Mouse (Mus musculus) intestine, embryonic 14.5 days (tissue): ENCODE measurements around the gene Cdk17. TPM values are rescaled to one million over a fixed set of nuclear protein-coding genes. Genes with fewer than 3 reads are reported as not detected.
A peak's percentile ranks its signal among the peaks of the same experiment; 100 is the strongest.

Source experiments
- ATAC-seq: fragments of 200-750 bp; cut with Nextera tagmentation; replicated peaks from 2 replicates; pipeline ENCODE4 v1.8.0; 2017; ENCODE audit warnings: low read depth, moderate number of reproducible peaks, moderate TSS enrichment, moderate library complexity; ENCODE audit not compliant: low FRiP score, low TSS enrichment
- DNase-seq: peaks from one replicate; pipeline ENCODE4 v3.0.0-alpha.2; 2018; ENCODE audit warnings: low spot score
- H3K27ac ChIP-seq: fragments of 300-500 bp; sonication (generic); 2 replicates; pipeline ENCODE4 v1.5.1; 2014; ENCODE audit warnings: low read depth, mild to moderate bottlenecking, control low read depth
- H3K27me3 ChIP-seq: fragments of 300-500 bp; sonication (generic); replicated peaks from 2 replicates; pipeline ENCODE4 v1.6.1; 2014; ENCODE audit warnings: low read length, control low read depth; ENCODE audit not compliant: control insufficient read depth, insufficient read depth
- H3K36me3 ChIP-seq: fragments of 300-500 bp; sonication (generic); 2 replicates; pipeline ENCODE4 v1.6.1; 2014; ENCODE audit warnings: low read length, control low read depth; ENCODE audit not compliant: control insufficient read depth, insufficient read depth
- H3K4me1 ChIP-seq: fragments of 300-500 bp; sonication (generic); replicated peaks from 2 replicates; pipeline ENCODE4 v1.6.1; 2014; ENCODE audit warnings: low read length, control low read depth, mixed read lengths; ENCODE audit not compliant: control insufficient read depth, insufficient read depth
- H3K4me2 ChIP-seq: fragments of 300-500 bp; sonication (generic); 2 replicates; pipeline ENCODE4 v1.6.1; 2014; ENCODE audit warnings: low read length
- H3K4me3 ChIP-seq: fragments of 300-500 bp; sonication (generic); 2 replicates; pipeline ENCODE4 v1.5.1; 2014; ENCODE audit warnings: low read depth, low read length, control low read depth, mixed read lengths
- H3K9ac ChIP-seq: fragments of 300-500 bp; sonication (generic); 2 replicates; pipeline ENCODE4 v1.6.1; 2014; ENCODE audit warnings: mild to moderate bottlenecking, low read length
- H3K9me3 ChIP-seq: fragments of 300-500 bp; sonication (generic); 2 replicates; pipeline ENCODE4 v1.6.1; 2016; ENCODE audit warnings: low read length, control low read depth; ENCODE audit not compliant: control insufficient read depth
- WGBS: fragments of 180-500 bp; shearing (Covaris S2); extraction: QIAGEN DNeasy Blood & Tissue Kit; methylation state at CpG from one replicate; pipeline ENCODE4 v1.1.7; 2014; 5-methylcytosine and 5-hydroxymethylcytosine counted together
- polyA plus RNA-seq: library from polyadenylated mRNA; unstranded; fragments of >200 nt; fragmentation: Nextera tagmentation; extraction: Ambion mirVana; gene quantifications from 2 replicates; pipeline ENCODE4 v1.2.1, GENCODE M21; 2014

Gene Cdk17
- polyA plus RNA-seq, 1 experiment from 2014 or later = 21.9 TPM

GRCm38 (mm10) chr10:93271831-93272230 lies 111.2 kb downstream of the Cdk17 start:
- H3K4me3 ChIP-seq = no peak overlapping the region
- H3K4me2 ChIP-seq = no peak overlapping the region
- no peaks in the 10 kb centered on the region for H3K9me3 ChIP-seq
- DNase-seq = no peak
- H3K4me1 ChIP-seq = peaks cover 20% of the 10 kb centered on the region
- ATAC-seq = no peak
- no peaks in the 10 kb centered on the region for H3K27me3 ChIP-seq
- no peak overlapping the region for H3K9ac ChIP-seq
- 89% methylated on average over 7 of the region's 7 CpGs for WGBS
- no peaks in the 10 kb centered on the region for H3K36me3 ChIP-seq
- H3K27ac ChIP-seq = no peak overlapping the region

- H3K9ac ChIP-seq = no peak overlapping the region
- no peak overlapping the region for H3K4me2 ChIP-seq
- H3K9me3 ChIP-seq = no peaks in the 10 kb centered on the region
- H3K36me3 ChIP-seq = no peaks in the 10 kb centered on the region
- peaks cover 26% of the 10 kb centered on the region for H3K4me1 ChIP-seq
- DNase-seq (no peak), ATAC-seq (no peak)
- H3K4me3 ChIP-seq = no peak overlapping the region
- WGBS = 85% methylated on average over 14 of the region's 14 CpGs
- H3K27me3 ChIP-seq = no peaks in the 10 kb centered on the region
- no peak overlapping the region for H3K27ac ChIP-seq
Observed at GRCm38 (mm10) chr10:93272986-93273982, 112.6 kb downstream of the Cdk17 start.

- H3K4me1 ChIP-seq = peaks cover 26% of the 10 kb centered on the region
- ATAC-seq (no peak), DNase-seq (no peak)
- no peak overlapping the region for H3K27ac ChIP-seq
- no peak overlapping the region for H3K9ac ChIP-seq
- H3K27me3 ChIP-seq = no peaks in the 10 kb centered on the region
- no peaks in the 10 kb centered on the region for H3K36me3 ChIP-seq
- WGBS = 66% methylated on average over 2 of the region's 2 CpGs
- no peak overlapping the region for H3K4me2 ChIP-seq
- no peaks in the 10 kb centered on the region for H3K9me3 ChIP-seq
- no peak overlapping the region for H3K4me3 ChIP-seq
Observed at GRCm38 (mm10) chr10:93274277-93274696, 113.6 kb downstream of the Cdk17 start.

GRCm38 (mm10) chr10:93275212-93276136 lies 114.8 kb downstream of the Cdk17 start:
- Histone ChIP-seq H3K4me2 (peak overlapping the region; percentile 42), H3K9me3 (no peaks in the 10 kb centered on the region), H3K4me1 (peaks cover 19% of the 10 kb centered on the region), H3K36me3 (no peaks in the 10 kb centered on the region), H3K27ac (peak overlapping the region; percentile 2; the same call in 1 of the 2 replicates), H3K4me3 (0 out of 2 replicates have a peak overlapping the region, but pooled peaks have one; percentile 28), H3K27me3 (no peaks in the 10 kb centered on the region), H3K9ac (peak overlapping the region; percentile 27; the same call in 1 of the 2 replicates)
- 52% methylated on average over 25 of the region's 25 CpGs for WGBS
- ATAC-seq (peak; percentile 54), DNase-seq (peak; percentile 59)

- DNase-seq (peak; percentile 79), ATAC-seq (peak; percentile 61; the same call in 1 of the 2 replicates)
- 12% methylated on average over 16 of the region's 16 CpGs for WGBS
- Histone ChIP-seq H3K27me3 (no peaks in the 10 kb centered on the region), H3K4me1 (peaks cover 18% of the 10 kb centered on the region), H3K9ac (peak overlapping the region; percentile 27; the same call in 1 of the 2 replicates), H3K4me3 (peak overlapping the region; percentile 28), H3K9me3 (no peaks in the 10 kb centered on the region), H3K27ac (peak overlapping the region; percentile 2; the same call in 1 of the 2 replicates), H3K4me2 (peak overlapping the region; percentile 42), H3K36me3 (peaks cover 4% of the 10 kb centered on the region)
Observed at GRCm38 (mm10) chr10:93276349-93276763, 115.7 kb downstream of the Cdk17 start.

- no peak overlapping the region for H3K4me3 ChIP-seq
- H3K9me3 ChIP-seq = no peaks in the 10 kb centered on the region
- no peak overlapping the region for H3K27ac ChIP-seq
- DNase-seq (no peak), ATAC-seq (no peak)
- no peaks in the 10 kb centered on the region for H3K27me3 ChIP-seq
- peaks cover 9% of the 10 kb centered on the region for H3K36me3 ChIP-seq
- no peak overlapping the region for H3K9ac ChIP-seq
- peak overlapping the region; percentile 42 for H3K4me2 ChIP-seq
- 53% methylated on average over 9 of the region's 9 CpGs for WGBS
- peaks cover 18% of the 10 kb centered on the region for H3K4me1 ChIP-seq
Observed at GRCm38 (mm10) chr10:93276857-93277256, 116.2 kb downstream of the Cdk17 start.

- H3K4me3 ChIP-seq = no peak overlapping the region
- no peaks in the 10 kb centered on the region for H3K9me3 ChIP-seq
- ATAC-seq = no peak
- peaks cover 9% of the 10 kb centered on the region for H3K36me3 ChIP-seq
- H3K9ac ChIP-seq = no peak overlapping the region
- WGBS = 82% methylated on average over 8 of the region's 8 CpGs
- DNase-seq = no peak
- H3K27me3 ChIP-seq = no peaks in the 10 kb centered on the region
- H3K27ac ChIP-seq = no peak overlapping the region
- peaks cover 18% of the 10 kb centered on the region for H3K4me1 ChIP-seq
- no peak overlapping the region for H3K4me2 ChIP-seq
Observed at GRCm38 (mm10) chr10:93278361-93278760, 117.7 kb downstream of the Cdk17 start.

- Histone ChIP-seq H3K36me3 (peaks cover 16% of the 10 kb centered on the region), H3K27ac (no peak overlapping the region), H3K27me3 (no peaks in the 10 kb centered on the region), H3K9me3 (no peaks in the 10 kb centered on the region), H3K4me2 (no peak overlapping the region), H3K4me3 (no peak overlapping the region), H3K9ac (no peak overlapping the region), H3K4me1 (peaks cover 18% of the 10 kb centered on the region)
- no peak for DNase-seq
- 89% methylated on average over 9 of the region's 9 CpGs for WGBS
- ATAC-seq = no peak
Observed at GRCm38 (mm10) chr10:93279062-93279461, 118.4 kb downstream of the Cdk17 start.
